Mouse (Mus musculus): ENCODE measurements around the gene Pla2g2f.

The Pla2g2f gene

DNA sequence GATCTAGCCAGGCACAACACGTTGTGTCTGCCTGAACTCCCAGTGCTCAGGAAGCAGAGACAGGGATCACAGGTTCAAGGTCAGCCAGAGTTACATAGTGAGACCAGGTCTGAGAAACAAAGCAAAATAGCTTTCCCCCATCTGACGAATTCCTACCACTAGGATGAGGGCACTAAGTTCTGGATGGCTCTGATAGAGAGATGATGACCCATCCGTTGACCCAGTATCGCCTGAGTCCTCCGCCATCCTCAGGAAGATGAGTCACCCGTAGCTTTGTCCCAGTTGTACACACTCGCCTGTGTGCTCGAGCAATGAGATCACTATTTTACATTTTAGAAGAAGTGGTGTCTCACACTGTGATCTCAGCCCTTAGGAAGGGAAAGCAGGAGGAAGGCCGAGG lies 4.8 kb upstream of the Pla2g2f start:
- no peak for DNase-seq (ENCODE audit: low spot score in 2 of 2)

DNA sequence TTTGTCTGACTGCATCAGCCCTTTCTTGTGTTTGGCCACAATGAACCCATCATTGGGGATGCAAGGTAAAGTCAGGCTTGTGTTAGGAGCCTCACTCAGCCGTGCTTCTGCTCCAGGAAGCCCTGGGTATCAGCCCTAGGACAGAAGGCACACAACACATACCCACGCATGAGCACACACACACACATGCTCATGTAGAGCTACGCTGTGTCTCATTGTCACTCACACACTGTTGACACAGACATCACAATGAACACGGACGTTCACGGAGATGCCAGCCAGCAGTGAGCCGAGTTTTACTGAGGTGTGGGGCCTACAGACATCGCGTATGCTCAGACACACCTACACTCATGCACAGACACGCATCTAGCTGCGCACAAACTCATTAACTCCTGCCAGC lies 1.4 kb downstream of the Pla2g2f start:
- no peak for DNase-seq (ENCODE audit: low spot score in 2 of 2)

DNA sequence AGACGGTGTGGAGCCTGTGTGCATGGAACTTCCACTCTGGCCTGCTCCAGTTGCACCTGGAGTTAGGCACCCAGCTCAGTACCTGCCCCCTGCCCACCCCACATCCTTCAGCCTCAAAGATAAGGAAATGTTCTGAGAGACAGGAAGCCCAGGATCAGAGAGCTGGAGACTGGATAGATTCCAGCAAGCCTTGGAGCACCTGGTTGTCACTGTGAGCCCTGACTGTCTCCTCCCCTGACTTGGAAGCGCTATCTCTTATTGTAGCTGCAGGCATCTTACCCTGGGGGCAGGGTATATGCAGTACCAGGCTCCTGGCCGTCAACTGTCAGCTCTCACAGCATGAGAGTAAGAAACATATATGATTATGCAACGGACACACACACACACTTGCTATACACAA lies 2.0 kb downstream of the Pla2g2f start:
- DNase-seq (ENCODE audit: low spot score in 2 of 2) = no peak

DNA sequence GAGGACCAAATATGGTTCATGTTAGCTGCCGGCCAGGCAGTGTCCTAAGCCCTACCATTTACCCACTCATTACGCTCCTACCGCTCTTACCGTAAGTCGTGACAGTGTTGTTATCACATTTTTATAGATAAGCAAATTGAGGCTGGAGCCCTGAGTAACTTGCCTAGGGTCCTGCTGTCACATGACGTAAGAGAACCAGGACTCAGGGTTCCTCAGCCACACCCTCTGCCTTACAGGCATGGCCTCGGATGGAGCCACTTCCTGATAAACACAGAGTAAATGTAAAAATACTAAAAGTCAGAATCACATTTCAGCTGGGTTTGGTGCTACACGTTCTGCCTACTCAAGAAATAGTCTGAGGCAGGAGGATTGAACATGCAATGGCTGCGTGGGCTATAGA lies 3.0 kb downstream of the Pla2g2f start:
- DNase-seq (ENCODE audit: low spot score in 2 of 2) = no peak

- DNase-seq (ENCODE audit: low spot score in 2 of 2) = no peak
Observed at GRCm38 (mm10) chr4:138753608-138754007, 3.8 kb downstream of the Pla2g2f start.

GRCm38 (mm10) chr4:138752603-138753002 lies 4.8 kb downstream of the Pla2g2f start:
- no peak for DNase-seq (ENCODE audit: low spot score in 2 of 2)

GRCm38 (mm10) chr4:138748369-138749072 lies 8.9 kb downstream of the Pla2g2f start:
- peak in 1 of 2 experiments; percentile 24 for DNase-seq (ENCODE audit: low spot score in 2 of 2)

DNA sequence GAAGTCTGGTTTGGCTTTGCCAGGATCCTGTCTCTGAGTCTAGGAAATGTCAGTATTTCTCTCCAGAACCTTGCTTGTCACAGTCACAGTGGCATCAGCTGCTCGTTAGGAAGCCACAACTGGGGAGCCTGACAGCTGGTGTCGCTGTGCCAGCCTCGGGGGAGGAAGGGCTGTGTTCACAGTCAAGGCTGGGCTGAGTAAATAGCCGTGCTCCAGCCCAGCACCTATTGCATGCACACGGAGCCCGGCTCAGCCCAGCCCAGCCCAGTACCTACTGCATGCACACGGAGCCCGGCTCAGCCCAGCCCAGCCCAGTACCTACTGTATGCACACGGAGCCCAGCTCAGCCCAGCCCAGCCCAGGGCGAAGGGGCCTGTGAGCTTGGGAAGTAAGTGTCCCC lies 9.6 kb downstream of the Pla2g2f start:
- DNase-seq (ENCODE audit: low spot score in 2 of 2) = no peak

DNA sequence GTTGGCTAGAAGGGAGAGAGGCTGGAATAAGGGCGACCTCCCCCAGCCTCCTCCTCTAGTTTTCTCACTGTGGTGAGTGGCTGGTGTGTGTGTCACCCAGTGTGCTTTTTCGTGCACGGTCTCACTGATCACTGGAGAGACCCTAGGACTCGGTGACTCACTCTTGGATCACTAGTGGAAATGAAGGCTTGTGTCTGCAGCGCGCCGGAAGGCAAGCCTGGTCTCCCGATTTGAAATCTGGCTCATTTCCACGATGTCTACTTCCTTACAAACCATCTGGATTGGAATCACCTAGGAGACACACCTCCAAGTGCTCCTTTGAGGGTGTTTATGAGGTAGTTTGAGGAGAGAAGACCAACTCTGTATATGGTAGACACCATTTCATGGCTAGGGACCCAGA lies 10.6 kb downstream of the Pla2g2f start:
- DNase-seq (ENCODE audit: low spot score in 2 of 2) = no peak

DNA sequence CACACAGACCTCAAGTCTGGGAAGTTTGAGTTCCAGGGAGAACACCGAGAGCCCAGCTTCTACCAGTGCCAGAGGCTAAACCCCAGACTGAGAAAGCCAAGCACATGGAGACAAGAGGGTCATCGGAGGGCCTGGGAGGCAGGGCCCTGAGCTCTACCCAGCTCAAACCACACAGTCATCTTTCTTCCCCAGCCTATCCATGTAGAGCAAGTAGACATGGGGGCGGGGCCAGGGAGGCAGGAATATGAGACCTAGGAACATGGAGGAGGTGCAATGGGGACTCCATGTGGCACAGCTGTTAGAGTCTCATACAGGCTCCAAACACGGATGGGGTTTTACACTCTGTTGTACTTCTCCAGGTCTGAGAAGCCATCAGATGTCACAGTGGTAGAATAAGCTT lies 11.5 kb downstream of the Pla2g2f start:
- DNase-seq (ENCODE audit: low spot score in 2 of 2) = no peak

DNA sequence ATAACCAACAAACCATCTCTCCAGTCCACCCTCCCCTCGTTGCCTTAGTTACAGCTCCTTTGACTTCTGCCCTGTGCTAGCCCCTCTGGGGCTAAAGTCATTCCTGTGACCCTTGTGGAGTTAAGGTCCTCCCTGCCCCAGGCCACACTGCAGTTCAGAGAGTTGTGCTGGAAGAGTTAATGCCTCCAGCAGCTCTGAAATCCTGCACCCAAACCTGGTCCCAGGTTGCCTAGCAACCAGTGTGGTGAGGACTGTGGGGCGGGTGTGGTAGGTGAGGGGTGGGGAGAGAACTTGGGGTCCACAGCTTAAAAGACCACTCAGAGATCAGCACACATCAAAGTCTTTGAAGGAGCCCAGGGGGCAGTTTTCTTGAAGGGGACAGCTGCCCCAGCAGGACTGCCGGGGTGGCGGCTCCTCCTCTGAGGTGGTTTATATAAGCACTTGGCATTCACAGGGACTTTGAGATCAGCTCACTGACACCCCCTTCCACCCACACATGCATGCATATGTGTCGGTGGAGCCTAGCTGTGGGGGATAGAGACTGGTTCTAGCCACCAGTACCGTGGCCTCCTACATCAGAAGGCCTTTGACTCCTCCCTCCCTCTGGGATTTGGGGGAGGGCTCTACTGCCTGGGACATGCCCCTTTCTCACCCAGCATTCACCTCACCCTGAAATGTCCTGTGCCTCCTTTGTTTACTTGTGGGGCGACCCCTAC lies 18.1 kb downstream of the Pla2g2f start:
- DNase-seq (ENCODE audit: low spot score in 2 of 2) = no peak

DNA sequence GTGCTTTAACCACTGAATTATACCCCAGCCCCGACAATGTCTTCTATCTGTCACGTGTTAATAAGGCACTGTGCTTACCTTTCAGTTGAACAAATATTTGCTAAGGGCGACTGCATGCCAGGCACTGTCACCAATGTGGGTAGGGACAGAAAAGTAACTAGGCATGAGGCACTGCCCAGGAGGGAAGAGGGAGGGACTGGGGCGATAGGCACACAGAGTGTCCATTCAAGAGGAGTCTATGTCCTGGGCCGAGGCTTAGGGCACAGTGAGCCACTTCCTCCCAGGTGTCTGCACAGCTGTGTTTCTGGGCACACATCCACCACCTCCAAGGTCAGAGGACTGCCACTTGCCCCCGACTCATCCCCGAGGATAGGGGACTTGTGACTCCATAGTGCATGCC lies 20.4 kb downstream of the Pla2g2f start, which contains the start of gene Ubxn10:
TSS of gene Ubxn10 (minus strand) at position 137 of the 400 bp plus-strand sequence.
- DNase-seq (ENCODE audit: low spot score in 2 of 2) = no peak

- DNase-seq (ENCODE audit: low spot score in 2 of 2) = no peak
Observed at GRCm38 (mm10) chr4:138734863-138735262, 22.6 kb downstream of the Pla2g2f start.

DNA sequence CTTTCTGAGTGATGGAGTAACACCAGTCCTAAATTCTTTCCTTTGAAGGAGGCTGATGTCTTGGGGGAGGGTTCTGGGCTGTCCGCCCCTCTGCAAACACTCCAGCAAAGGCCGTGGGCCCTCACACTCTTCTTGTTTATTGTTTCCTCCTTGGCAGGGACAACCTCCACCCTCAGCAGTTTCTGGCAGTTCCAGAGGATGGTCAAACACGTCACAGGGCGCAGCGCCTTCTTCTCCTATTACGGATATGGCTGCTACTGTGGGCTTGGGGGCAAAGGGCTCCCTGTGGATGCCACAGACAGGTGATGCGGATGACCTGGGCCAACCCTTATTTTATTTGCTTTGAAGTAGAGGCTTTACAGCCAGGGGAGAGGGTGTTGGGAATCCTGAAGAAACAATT lies 23.3 kb downstream of the Pla2g2f start:
- DNase-seq (ENCODE audit: low spot score in 2 of 2) = no peak

DNA sequence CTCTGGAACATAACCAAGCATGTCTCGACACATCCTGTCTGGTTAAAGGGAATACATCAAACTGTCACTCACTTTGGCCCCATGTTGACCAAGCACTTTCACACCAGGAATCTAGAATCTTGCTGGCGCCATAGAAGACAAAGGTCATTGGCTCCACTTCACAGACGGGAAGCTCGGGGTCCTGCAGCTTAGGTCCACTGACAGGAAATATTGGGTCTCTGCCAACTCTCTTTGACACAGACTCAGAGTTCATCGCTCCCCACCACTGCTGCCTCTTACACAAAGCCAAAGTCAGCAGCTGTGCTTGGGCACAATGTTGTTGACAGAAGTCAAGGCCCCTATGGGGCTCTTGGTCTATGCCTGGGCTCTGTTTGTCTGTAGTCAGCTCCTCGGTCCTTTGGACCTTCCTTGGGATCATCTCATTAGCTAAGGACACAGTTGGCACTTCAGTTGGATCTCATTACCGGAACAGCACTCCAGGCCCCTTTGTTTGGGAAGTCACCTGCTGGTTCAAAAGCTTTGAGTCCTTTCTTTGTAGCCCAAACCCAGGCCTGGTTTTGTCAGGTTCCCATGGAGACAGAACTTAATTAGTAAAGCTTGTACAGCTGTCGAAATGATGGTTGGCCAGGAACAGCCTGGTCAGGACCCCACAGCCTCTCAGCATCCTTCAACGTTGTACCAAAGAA lies 28.3 kb downstream of the Pla2g2f start:
- no peak for DNase-seq (ENCODE audit: low spot score in 2 of 2)

DNA sequence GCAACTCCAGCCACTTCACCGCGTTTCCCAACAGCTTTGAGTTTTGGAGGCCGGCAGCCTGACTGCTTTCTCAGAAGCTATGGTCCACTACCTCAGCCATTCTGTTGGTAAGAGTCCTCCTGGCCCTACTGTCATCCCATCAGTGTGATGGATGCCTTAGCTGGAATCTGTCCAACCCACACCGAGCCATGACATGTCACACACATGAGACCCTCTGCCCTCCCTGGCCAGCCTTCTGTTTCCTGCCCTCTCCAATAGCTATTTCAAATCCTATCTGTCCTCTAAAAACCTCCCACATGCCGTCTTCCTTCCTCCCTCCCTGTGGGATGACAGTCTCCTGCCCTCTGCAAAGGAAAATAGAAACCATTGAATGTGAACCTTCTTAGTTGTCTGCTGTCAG lies 31.7 kb downstream of the Pla2g2f start:
- no peak for DNase-seq (ENCODE audit: low spot score in 2 of 2)

DNA sequence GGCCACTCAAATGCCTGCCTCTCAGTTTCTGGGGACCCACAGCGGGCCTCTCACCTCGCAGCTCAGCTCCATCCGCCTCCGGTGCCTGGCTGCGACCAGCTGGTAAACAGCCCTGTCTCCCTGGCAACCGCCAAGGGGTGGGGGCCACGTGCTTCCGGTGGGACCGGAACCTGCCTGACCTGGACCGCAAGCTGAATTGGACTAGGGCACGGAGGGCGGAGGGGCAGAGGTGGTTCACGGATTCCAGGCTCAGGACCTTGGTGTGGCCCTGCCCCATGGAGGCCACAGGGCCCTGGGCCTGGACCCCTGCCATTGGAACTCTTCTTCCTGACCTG lies 32.3 kb downstream of the Pla2g2f start:
- peak in 1 of 2 experiments; percentile 48 for DNase-seq (ENCODE audit: low spot score in 2 of 2)

GRCm38 (mm10) chr4:138724354-138725126 lies 32.9 kb downstream of the Pla2g2f start, which contains the start of gene Pla2g2c:
Gene Pla2g2c (plus strand): TSS chr4:138724792.
- no peak for DNase-seq (ENCODE audit: low spot score in 2 of 2)

- no peak for DNase-seq (ENCODE audit: low spot score in 2 of 2)
Observed at GRCm38 (mm10) chr4:138723493-138724281, 33.7 kb downstream of the Pla2g2f start.

DNA sequence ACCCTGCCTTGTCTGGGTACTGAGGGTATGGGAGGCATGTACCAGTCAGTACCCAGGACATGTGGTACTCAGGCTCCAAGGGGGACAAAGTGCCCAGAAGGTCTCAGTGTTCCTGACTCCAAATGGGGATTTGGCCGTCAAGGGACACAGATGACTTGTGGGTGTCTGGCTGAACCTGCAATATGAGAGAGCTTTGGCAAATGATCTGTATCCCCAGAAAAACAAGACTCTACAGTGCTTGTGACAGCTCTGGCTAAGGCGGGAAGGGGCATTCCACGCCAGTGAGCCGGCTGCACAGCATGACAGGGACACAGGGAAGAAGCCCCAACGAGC lies 38.2 kb downstream of the Pla2g2f start:
- no peak for DNase-seq (ENCODE audit: low spot score in 2 of 2)

DNA sequence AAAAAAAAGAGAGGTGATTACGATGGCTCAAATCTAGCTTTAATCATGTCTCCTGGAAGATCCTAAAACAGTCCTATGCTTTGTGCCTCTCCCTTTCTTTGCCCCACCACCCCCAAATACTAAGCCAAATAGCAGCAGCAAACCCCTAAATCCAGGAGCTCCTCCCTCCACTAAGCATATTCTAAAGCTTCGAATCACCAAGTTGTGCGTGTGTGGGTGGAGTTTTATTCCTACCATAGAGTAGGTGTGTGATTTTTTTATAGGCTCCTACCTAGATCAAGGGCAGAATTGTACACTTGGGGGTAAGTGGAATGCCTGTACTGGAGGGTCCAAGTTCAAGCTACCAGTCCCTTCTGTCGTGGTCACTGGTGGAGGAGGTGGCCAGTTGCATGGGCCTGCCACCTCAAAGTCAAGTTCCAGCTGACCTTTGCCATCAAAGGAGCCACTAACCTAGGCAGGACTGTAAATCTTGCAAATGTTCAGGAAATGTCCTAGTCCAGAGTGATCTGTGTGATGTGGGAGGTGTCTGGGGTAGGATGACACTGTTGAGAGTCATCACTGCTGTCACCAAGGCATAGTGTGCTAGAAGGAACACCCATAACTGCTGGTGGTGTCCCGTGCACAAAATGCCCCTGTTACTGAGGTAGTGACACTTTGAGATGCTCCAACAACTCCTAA lies 38.7 kb downstream of the Pla2g2f start:
- DNase-seq (ENCODE audit: low spot score in 2 of 2) = no peak
